Mouse (Mus musculus) limb, embryonic 15.5 days (tissue): ENCODE data around the gene Focad. TPM values are rescaled to one million over a fixed set of nuclear protein-coding genes. Genes with fewer than 3 reads are reported as not detected.
A peak's percentile ranks its signal among the peaks of the same experiment; 100 is the strongest.

Source experiments
- ATAC-seq: fragments of 200-750 bp; cut with Nextera tagmentation; 2 replicates; pipeline ENCODE4 v1.8.0; 2017; ENCODE audit warnings: low read depth, moderate TSS enrichment; ENCODE audit not compliant: insufficient number of reproducible peaks, low FRiP score, low TSS enrichment
- H3K27ac ChIP-seq: fragments of 300-500 bp; sonication (generic); 2 replicates; pipeline ENCODE4 v1.5.1; 2015; ENCODE audit warnings: moderate library complexity, mild to moderate bottlenecking, inconsistent platforms
- H3K27me3 ChIP-seq: fragments of 300-500 bp; sonication (generic); 2 replicates; pipeline ENCODE4 v1.6.1; 2015; ENCODE audit warnings: inconsistent platforms
- H3K36me3 ChIP-seq: fragments of 300-500 bp; sonication (generic); 2 replicates; pipeline ENCODE4 v1.6.1; 2015; ENCODE audit warnings: inconsistent platforms
- H3K4me1 ChIP-seq: fragments of 300-500 bp; sonication (generic); 2 replicates; pipeline ENCODE4 v1.6.1; 2015; ENCODE audit warnings: inconsistent platforms
- H3K4me2 ChIP-seq: fragments of 300-500 bp; sonication (generic); 2 replicates; pipeline ENCODE4 v1.6.1; 2015; ENCODE audit warnings: mild to moderate bottlenecking, inconsistent platforms
- H3K4me3 ChIP-seq: fragments of 300-500 bp; sonication (generic); 2 replicates; pipeline ENCODE4 v1.5.1; 2015; ENCODE audit warnings: mild to moderate bottlenecking, inconsistent platforms
- H3K9ac ChIP-seq: fragments of 300-500 bp; sonication (generic); 2 replicates; pipeline ENCODE4 v1.6.1; 2015; ENCODE audit warnings: inconsistent platforms
- H3K9me3 ChIP-seq: fragments of 300-500 bp; sonication (generic); 2 replicates; pipeline ENCODE4 v1.6.1; 2016; ENCODE audit warnings: inconsistent platforms
- WGBS: fragments of 180-500 bp; shearing (Covaris S2); methylation state at CpG from one replicate; pipeline ENCODE4 v1.1.7; 2015; 5-methylcytosine and 5-hydroxymethylcytosine counted together
- polyA plus RNA-seq: library from polyadenylated mRNA; unstranded; fragments of >200 nt; fragmentation: Nextera tagmentation; extraction: Ambion mirVana; gene quantifications from 2 replicates; pipeline ENCODE4 v1.2.1, GENCODE M21; 2015

Focad gene
- polyA plus RNA-seq, 1 experiment from 2014 or later, result 15.4 TPM

DNA sequence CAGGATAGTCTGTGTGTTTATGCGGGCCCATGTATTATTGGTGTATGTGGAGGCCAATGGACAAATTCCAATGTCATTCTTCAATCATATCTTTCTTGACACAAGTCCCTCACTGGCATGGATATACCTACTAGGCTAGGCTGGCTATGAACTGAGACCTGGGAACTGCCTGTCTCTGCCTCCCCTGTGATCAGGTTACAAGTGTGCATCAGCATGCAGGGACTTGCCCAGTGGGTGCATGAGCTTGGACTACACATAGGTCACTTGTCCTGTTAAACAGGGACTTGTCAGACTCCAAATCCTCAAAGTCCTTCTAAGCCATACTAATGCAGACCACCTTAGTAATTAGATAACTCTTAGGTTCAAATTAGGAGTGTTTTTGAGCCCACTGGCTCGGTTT lies 184.1 kb downstream of the Focad start:
- WGBS, result 82% methylated on average over 2 of the region's 2 CpGs
- H3K4me1 ChIP-seq, result no peaks in the 10 kb centered on the region

DNA sequence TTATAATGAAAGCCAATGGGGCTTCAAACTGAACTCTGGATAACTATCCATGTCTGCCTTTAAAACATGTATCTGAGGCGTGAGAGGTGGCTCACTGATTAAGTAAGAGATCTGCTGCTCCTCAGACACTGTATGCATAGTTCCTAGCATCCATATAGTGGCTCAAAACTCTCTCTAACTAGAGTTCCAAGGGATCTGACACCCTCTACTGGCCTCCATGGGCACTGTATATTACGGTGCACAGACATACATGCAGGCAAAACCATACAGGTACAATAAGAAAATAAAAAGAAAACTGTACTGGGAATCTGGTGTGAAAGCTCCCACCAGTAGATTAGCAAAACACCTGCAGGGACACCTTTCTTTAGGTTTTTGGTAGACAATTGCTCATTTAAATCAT lies 186.1 kb downstream of the Focad start:
- H3K27ac ChIP-seq, result no peak overlapping the region
- H3K4me3 ChIP-seq, result no peak overlapping the region
- H3K27me3 ChIP-seq, result no peaks in the 10 kb centered on the region
- ATAC-seq, result no peak
- WGBS, result 87% methylated on average over 2 of the region's 2 CpGs
- no peaks in the 10 kb centered on the region for H3K9me3 ChIP-seq
- H3K4me1 ChIP-seq, result no peaks in the 10 kb centered on the region
- H3K36me3 ChIP-seq, result no peaks in the 10 kb centered on the region
- H3K9ac ChIP-seq, result no peak overlapping the region
- H3K4me2 ChIP-seq, result no peak overlapping the region

More for the DNA sequence above, 184.1 kb downstream of the Focad start:
- H3K9ac ChIP-seq, result no peak overlapping the region
- ATAC-seq, result no peak
- no peak overlapping the region for H3K4me2 ChIP-seq
- no peak overlapping the region for H3K27ac ChIP-seq
- H3K9me3 ChIP-seq, result no peaks in the 10 kb centered on the region
- no peaks in the 10 kb centered on the region for H3K36me3 ChIP-seq
- no peak overlapping the region for H3K4me3 ChIP-seq
- no peaks in the 10 kb centered on the region for H3K27me3 ChIP-seq

DNA sequence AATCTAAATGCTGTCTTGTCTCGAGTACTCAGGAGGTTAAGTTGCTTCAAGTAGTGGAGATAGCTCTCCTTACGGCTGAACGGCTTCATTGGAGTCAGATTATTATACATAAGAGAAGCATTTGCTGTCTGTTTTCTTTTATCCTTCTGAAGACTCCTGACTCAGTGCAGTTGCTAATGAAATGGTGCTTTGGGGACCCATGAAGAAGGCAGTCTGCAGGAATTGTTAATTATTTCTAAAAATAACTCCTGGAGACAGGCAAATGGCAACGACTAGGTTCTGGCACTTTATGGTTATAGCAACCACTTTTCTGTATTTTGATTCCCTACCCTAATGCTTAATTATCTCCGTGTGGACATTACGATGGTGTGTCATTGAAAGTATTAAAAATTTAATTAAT lies 201.1 kb downstream of the Focad start:
- 0 out of 2 replicates have a peak, but pooled peaks cover 4% of the 10 kb centered on the region for H3K36me3 ChIP-seq
- no peak overlapping the region for H3K9ac ChIP-seq
- no peak for ATAC-seq
- H3K4me3 ChIP-seq, result no peak overlapping the region
- H3K27me3 ChIP-seq, result no peaks in the 10 kb centered on the region
- 57% methylated on average over 6 of the region's 6 CpGs for WGBS
- H3K4me1 ChIP-seq, result no peaks in the 10 kb centered on the region
- no peaks in the 10 kb centered on the region for H3K9me3 ChIP-seq
- H3K4me2 ChIP-seq, result no peak overlapping the region
- no peak overlapping the region for H3K27ac ChIP-seq

DNA sequence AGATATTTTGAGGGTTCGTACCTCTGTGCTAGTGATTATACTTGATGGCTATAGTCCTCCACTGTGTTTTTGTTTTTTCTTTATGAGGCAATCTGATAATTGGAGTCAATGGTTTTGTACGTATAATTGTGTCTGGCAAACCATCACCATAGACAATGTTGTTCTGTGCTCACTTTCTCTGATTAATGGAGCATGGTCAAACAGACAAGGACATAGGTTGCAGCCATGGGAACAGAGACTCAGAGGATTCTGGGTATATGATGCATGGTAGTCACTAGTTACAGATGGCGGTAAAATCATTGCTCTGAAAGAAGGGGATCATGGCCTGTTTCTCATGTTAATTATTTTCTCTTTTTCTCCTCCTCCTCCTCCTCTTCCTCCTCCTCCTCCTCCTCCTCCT lies 205.1 kb downstream of the Focad start:
- H3K4me2 ChIP-seq, result no peak overlapping the region
- ATAC-seq, result no peak
- H3K4me1 ChIP-seq, result no peaks in the 10 kb centered on the region
- H3K9me3 ChIP-seq, result no peaks in the 10 kb centered on the region
- H3K27ac ChIP-seq, result no peak overlapping the region
- H3K9ac ChIP-seq, result no peak overlapping the region
- 80% methylated on average over 3 of the region's 3 CpGs for WGBS
- H3K27me3 ChIP-seq, result no peaks in the 10 kb centered on the region
- H3K4me3 ChIP-seq, result no peak overlapping the region
- no peaks in the 10 kb centered on the region for H3K36me3 ChIP-seq

DNA sequence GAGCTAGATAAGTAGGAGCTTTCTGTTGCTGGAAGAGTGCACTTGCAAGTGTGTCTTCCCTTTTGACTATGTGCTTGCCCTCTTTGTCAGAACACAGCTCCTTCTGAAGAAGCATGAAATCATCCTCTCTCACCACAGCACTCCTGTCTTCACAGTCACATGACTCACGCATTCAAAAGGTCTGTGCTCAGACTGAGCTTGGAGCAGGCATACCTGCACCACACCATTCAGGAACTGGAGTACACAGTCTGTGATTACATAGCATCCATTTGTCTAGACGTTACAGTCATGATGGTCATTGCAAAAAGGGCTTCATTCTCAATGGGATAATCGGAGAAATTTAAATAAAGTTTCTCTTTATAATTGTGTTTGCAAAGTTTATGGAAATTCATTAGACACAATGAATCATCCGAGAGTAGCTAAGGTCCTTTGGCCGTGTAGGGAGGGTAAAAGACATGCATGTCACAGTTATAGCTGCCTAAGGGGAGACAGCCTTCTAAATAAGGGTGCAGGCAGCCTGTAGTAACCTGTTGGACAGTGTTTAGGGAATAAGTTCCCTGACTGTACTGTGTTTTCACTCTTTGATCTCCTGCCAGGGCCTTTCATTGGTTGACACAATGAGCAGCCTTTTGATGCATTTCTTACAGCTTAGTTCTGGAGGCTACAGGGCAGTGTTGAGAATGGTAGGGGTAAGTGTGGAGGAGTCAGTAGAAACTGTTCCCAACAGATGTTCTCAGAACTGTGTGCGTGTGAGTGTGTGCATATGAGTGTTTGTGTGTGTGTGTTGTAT lies 206.6 kb downstream of the Focad start:
- H3K27ac ChIP-seq, result no peak overlapping the region
- H3K4me2 ChIP-seq, result no peak overlapping the region
- 71% methylated on average over 6 of the region's 6 CpGs for WGBS
- no peaks in the 10 kb centered on the region for H3K9me3 ChIP-seq
- 0 out of 2 replicates have a peak, but pooled peaks have one; percentile 30 for ATAC-seq
- H3K4me3 ChIP-seq, result no peak overlapping the region
- no peaks in the 10 kb centered on the region for H3K36me3 ChIP-seq
- no peaks in the 10 kb centered on the region for H3K27me3 ChIP-seq
- no peaks in the 10 kb centered on the region for H3K4me1 ChIP-seq
- H3K9ac ChIP-seq, result no peak overlapping the region

DNA sequence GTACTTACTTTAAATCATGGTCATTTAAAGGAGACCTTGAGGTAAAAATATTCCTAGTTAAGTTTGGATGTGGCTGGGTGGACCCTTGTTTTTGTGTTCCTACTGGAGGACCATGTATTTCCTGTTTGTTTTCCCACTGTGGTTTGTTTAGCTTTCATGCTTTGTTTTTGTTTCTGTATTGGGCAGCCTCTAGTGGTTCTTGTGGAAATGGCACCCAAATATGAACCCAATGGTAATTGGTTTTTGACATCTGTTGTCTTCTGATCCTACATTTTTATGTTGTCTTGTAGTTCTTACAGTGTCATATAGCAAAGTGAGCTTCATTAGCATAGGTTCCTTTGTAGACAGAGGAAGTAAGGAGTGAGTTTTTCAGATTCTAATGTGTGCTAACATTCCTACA lies 207.9 kb downstream of the Focad start:
- Histone ChIP-seq H3K4me1 (no peaks in the 10 kb centered on the region), H3K4me2 (no peak overlapping the region), H3K27ac (no peak overlapping the region), H3K9me3 (no peaks in the 10 kb centered on the region), H3K9ac (no peak overlapping the region), H3K27me3 (no peaks in the 10 kb centered on the region), H3K4me3 (no peak overlapping the region), H3K36me3 (no peaks in the 10 kb centered on the region)
- no peak for ATAC-seq

DNA sequence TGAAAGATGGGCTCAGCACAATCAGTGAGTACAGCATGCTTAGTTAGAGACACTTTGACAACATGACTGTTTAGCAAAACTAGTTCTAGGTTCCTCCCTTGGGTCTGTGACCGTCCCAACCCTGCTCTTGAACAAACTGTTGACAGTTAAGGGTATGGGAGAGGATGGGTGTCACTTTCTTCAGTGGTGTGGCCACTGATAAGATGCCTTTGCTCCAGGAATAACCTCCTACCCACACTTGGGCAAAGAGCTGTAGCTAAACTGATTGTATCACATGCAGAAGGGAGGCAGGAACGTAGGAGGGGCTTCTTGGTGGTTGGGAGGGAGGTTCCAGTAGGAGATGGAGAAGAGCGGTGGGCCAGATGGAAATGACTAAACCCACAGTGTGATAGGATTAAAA lies 213.3 kb downstream of the Focad start:
- 88% methylated on average over 3 of the region's 3 CpGs for WGBS
- Histone ChIP-seq H3K4me3 (no peak overlapping the region), H3K9ac (no peak overlapping the region), H3K4me2 (no peak overlapping the region), H3K27ac (no peak overlapping the region), H3K27me3 (no peaks in the 10 kb centered on the region), H3K9me3 (no peaks in the 10 kb centered on the region), H3K4me1 (no peaks in the 10 kb centered on the region), H3K36me3 (no peaks in the 10 kb centered on the region)
- ATAC-seq, result no peak

DNA sequence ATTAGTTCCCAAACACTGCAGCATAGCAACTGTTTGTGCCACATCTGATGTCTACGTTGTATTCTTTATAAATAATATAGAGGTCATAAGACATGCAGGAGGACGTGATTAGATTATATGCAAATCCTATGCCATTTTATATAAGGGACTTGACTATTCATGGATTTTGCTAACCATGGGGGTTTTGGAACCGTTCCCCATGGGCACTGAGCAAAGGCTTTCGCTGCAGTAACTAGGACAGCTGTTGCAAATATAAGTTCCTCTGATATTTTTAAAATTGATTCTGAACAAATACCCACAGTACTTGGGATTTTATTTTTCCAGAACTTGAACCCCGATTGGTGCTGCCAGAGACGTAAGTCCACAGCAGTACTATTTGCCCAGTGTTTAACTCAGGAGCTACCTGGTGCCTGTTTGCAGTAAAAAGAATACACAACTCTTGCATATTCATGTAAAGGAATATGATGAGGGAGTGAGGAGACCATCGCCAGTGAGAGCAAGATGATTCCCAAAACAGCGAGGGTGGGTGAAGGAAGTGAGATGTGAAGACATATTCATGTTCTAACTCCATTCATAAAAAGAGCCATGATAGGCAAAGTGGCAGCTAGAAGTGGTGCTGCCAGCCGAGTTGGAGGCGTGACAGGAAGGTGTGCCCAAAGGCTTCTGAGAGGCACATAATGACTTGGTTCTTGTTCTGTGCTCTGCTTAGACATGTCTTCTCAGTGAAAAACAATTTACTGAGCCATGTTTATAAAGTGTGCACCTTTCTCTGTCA lies 214.1 kb downstream of the Focad start:
- H3K27ac ChIP-seq, result no peak overlapping the region
- no peak for ATAC-seq
- H3K27me3 ChIP-seq, result no peaks in the 10 kb centered on the region
- no peak overlapping the region for H3K4me2 ChIP-seq
- no peak overlapping the region for H3K4me3 ChIP-seq
- H3K4me1 ChIP-seq, result no peaks in the 10 kb centered on the region
- H3K36me3 ChIP-seq, result no peaks in the 10 kb centered on the region
- 82% methylated on average over 10 of the region's 10 CpGs for WGBS
- no peaks in the 10 kb centered on the region for H3K9me3 ChIP-seq
- H3K9ac ChIP-seq, result no peak overlapping the region

DNA sequence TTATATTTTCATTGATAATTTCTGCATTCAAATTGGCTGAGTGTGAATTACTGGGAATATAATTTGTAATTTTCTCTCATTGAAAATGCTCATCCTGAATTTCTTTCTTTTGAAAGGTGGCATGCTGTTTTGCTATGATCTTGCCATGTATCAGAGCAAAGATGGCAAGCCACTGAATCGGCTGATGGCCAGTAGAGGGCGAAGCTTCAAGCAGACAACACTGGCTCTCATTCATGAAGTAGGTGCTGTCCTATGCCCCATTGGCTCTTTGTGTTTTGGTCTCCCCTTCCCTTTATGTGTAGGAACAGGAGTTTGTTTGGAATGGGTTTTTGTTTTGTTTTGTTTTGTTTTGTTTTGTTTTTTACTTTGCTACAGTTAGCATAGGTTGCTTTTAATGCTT lies 215.2 kb downstream of the Focad start:
- WGBS, result 60% methylated on average over 2 of the region's 2 CpGs

DNA sequence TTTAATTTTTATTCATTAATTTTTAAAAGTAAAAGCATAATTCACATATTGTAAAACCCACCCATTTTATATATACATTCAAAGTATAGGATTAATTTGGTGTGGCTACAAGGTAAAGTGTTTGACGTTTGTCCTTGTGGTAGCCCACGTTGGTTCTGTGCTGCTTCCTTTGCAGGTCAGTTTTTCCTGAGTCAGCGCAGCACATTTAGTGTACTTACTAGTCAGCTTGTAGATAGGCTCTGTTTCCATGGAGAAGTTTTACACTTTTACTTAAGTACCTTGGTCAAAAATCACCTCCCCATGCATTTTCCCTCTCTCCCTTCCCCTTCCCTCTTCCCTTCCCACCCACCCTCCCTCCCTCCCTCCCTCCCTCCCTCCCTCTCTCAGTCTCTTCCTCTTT lies 220.5 kb downstream of the Focad start:
- Histone ChIP-seq H3K9ac (no peak overlapping the region), H3K27ac (no peak overlapping the region), H3K4me2 (no peak overlapping the region), H3K27me3 (no peaks in the 10 kb centered on the region), H3K4me3 (no peak overlapping the region), H3K4me1 (no peaks in the 10 kb centered on the region), H3K9me3 (no peaks in the 10 kb centered on the region), H3K36me3 (no peaks in the 10 kb centered on the region)
- ATAC-seq, result no peak
- 73% methylated on average over 3 of the region's 3 CpGs for WGBS

More for the DNA sequence above, 215.2 kb downstream of the Focad start:
- ATAC-seq, result no peak
- H3K4me1 ChIP-seq, result no peaks in the 10 kb centered on the region
- H3K9me3 ChIP-seq, result no peaks in the 10 kb centered on the region
- H3K27me3 ChIP-seq, result no peaks in the 10 kb centered on the region
- H3K4me3 ChIP-seq, result no peak overlapping the region
- no peaks in the 10 kb centered on the region for H3K36me3 ChIP-seq
- no peak overlapping the region for H3K4me2 ChIP-seq
- H3K27ac ChIP-seq, result no peak overlapping the region
- H3K9ac ChIP-seq, result no peak overlapping the region

DNA sequence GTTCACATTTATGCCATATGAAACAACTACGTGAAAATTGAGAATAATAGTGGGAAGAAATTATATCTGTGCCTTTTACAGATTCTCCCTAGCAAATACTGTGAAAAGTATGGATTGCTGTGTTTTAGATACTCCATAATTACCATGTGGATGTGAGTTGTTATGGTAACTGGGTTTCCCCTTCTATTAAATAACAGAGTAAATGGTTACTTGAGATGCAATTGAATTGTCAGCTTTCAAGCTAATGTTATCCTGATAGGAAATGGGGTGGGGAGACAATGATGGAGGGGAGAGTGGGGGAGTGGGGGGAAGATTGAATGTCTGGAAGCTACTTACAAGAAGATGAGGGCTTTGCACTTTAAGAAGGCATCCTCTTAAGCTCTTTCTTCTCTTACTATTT lies 225.6 kb downstream of the Focad start:
- no peak overlapping the region for H3K4me3 ChIP-seq
- no peaks in the 10 kb centered on the region for H3K9me3 ChIP-seq
- H3K4me1 ChIP-seq, result no peaks in the 10 kb centered on the region
- no peaks in the 10 kb centered on the region for H3K27me3 ChIP-seq
- no peak overlapping the region for H3K4me2 ChIP-seq
- H3K36me3 ChIP-seq, result no peaks in the 10 kb centered on the region
- no peak for ATAC-seq
- H3K9ac ChIP-seq, result no peak overlapping the region
- no peak overlapping the region for H3K27ac ChIP-seq
- 80% methylated on average over 1 of the region's 1 CpGs for WGBS

DNA sequence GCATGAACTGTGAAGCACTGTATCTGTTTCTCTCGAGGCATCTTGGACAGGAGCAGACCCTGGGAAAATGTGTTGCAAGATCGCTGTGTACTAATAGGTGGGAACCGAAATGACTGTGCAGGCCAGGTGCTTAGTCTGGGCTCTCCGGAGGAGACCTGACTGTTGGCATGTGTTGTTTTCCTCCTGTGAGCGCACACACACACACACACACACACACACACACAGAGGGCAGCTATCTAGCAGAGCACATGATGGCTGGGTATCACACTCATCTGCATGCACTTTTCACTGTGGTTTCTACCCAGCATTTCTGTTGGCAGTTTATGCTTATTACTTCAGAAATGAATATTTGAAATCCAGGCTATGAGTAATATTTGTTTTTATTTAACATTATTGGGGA lies 231.0 kb downstream of the Focad start:
- ATAC-seq, result no peak
- H3K27me3 ChIP-seq, result no peaks in the 10 kb centered on the region
- H3K4me3 ChIP-seq, result no peak overlapping the region
- H3K36me3 ChIP-seq, result no peaks in the 10 kb centered on the region
- no peak overlapping the region for H3K4me2 ChIP-seq
- 68% methylated on average over 5 of the region's 5 CpGs for WGBS
- H3K9ac ChIP-seq, result no peak overlapping the region
- no peaks in the 10 kb centered on the region for H3K9me3 ChIP-seq
- H3K27ac ChIP-seq, result no peak overlapping the region
- H3K4me1 ChIP-seq, result no peaks in the 10 kb centered on the region
